In the genomic region with DNA sequence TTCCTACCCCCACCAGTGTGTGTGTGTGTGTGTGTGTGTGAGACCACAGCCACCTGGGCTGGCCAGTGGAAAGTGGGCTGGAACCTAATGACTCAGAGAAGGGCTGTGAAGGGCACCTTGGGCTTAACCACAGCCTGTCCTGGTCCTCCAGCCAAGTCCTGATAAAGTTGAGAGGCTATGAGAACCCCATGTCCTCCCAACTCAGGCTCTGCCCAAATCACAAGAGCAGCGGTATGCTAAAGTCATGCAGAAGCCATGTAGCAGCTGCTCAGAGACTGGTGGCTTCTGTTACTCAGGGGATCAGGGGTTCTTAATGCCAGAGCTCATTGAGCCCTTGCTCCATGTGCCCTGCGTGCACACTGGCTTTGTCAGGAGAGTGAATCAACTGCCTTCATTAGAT, we compare ENCODE assay signal across 19 mouse cellular contexts.
DNase-seq lines count a peak whose midpoint lies in the region; ATAC-seq and TF ChIP-seq lines count a peak whose summit lies in the region.
"Had no signal": no experiment of that assay in that cellular context is flagged by ENCODE, and none has a peak within 500 bp of the region (broad histone marks: within the 10 kb centered on the region; RNA-seq: fewer than 3 reads in every experiment).

No protein-coding gene starts in this region.

- H3K4me1 ChIP-seq in liver, postnatal 0 days (ENCODE audit: insufficient read depth), result peaks cover 41% of the 10 kb centered on the region
- H3K4me1 ChIP-seq in liver, embryonic 12.5 days, result peaks cover 22% of the 10 kb centered on the region
- H3K4me1 ChIP-seq in heart, postnatal 0 days (ENCODE audit: control insufficient read depth, insufficient read depth), result peaks cover 65% of the 10 kb centered on the region
- H3K4me1 ChIP-seq in olfactory bulb, adult 2 months (ENCODE audit: control insufficient read depth, insufficient read depth, low read length), result peaks cover 46% of the 10 kb centered on the region
- H3K4me1 ChIP-seq in hindbrain, embryonic 10.5 days (replicated peaks), result peaks cover 15% of the 10 kb centered on the region

- peak overlapping the region; percentile 86 for H3K27ac ChIP-seq in liver, postnatal 0 days (ENCODE audit: low read depth)
- no peak overlapping the region for H3K27ac ChIP-seq in liver, embryonic 12.5 days
- peak overlapping the region; percentile 97 for H3K27ac ChIP-seq in heart, postnatal 0 days (ENCODE audit: low read depth)
- H3K27ac ChIP-seq in olfactory bulb, adult 2 months (ENCODE audit: insufficient read depth, low read depth, low read length), result 0 out of 2 replicates have a peak overlapping the region, but pooled peaks have one; percentile 95
- no peak overlapping the region for H3K27ac ChIP-seq in hindbrain, embryonic 10.5 days
- H3K27ac ChIP-seq in layer of hippocampus, adult 2 months, result no peak overlapping the region
- H3K27ac ChIP-seq: forebrain, embryonic 13.5 days; hindbrain, postnatal 0 days; liver, embryonic 13.5 days; midbrain, embryonic 13.5 days had no signal

- WGBS in liver, postnatal 0 days (ENCODE audit: insufficient replicate concordance), result 80% methylated on average over 2 of the region's 2 CpGs
- 83% methylated on average over 2 of the region's 2 CpGs for WGBS in liver, embryonic 12.5 days (ENCODE audit: insufficient replicate concordance)
- WGBS in heart, postnatal 0 days, result 38% methylated on average over 2 of the region's 2 CpGs
- WGBS in olfactory bulb, adult 2 months, result 97% methylated on average over 2 of the region's 2 CpGs
- 87% methylated on average over 2 of the region's 2 CpGs for WGBS in hindbrain, embryonic 10.5 days

- TF ChIP-seq CTCF in liver, postnatal 0 days (IDR thresholded peaks at IDR 0.05; ENCODE audit: low read depth), result no peak
- TF ChIP-seq CTCF in heart, postnatal 0 days (IDR thresholded peaks at IDR 0.05; ENCODE audit: low read depth), result no peak
- TF ChIP-seq CTCF in olfactory bulb, adult 2 months (IDR thresholded peaks at IDR 0.05; ENCODE audit: insufficient read depth, low read depth, low read length), result no peak
- TF ChIP-seq CTCF in layer of hippocampus, adult 2 months (conservative IDR thresholded peaks at IDR 0.05), result no peak

- no peak for DNase-seq in liver, postnatal 0 days
- peak; percentile 67 for DNase-seq in heart, adult 8-10 months (ENCODE audit: low spot score)
- peak; percentile 93 for DNase-seq in heart, postnatal 0 days (ENCODE audit: low spot score)
- DNase-seq in hindbrain, embryonic 10.5 days (ENCODE audit: low spot score), result no peak
- DNase-seq in layer of hippocampus, adult 2 months (ENCODE audit: low spot score in 2 of 2), result no peak
- no peak for DNase-seq in frontal cortex, postnatal 25 days (ENCODE audit: low spot score in 2 of 2)
- DNase-seq: adrenal gland, postnatal 25 days; cerebellum, postnatal 10 days; kidney, adult 2 months; layer of hippocampus, postnatal 36 days; liver, embryonic 13.5 days; right cerebral cortex, postnatal 4 days; thymus, adult 2 months had no signal

- TF ChIP-seq POLR2A in olfactory bulb, adult 2 months (IDR thresholded peaks at IDR 0.05; ENCODE audit: insufficient read depth, low read depth, low read length), result no peak

- H3K27me3 ChIP-seq in liver, postnatal 0 days (ENCODE audit: insufficient read depth, low read length), result no peaks in the 10 kb centered on the region
- no peaks in the 10 kb centered on the region for H3K27me3 ChIP-seq in liver, embryonic 12.5 days (replicated peaks)
- no peaks in the 10 kb centered on the region for H3K27me3 ChIP-seq in heart, postnatal 0 days (ENCODE audit: control insufficient read depth, insufficient read depth, low read length)
- H3K27me3 ChIP-seq in hindbrain, embryonic 10.5 days (ENCODE audit: insufficient read depth, poor library complexity, severe bottlenecking), result no peaks in the 10 kb centered on the region
- H3K27me3 ChIP-seq: forebrain, embryonic 13.5 days; liver, embryonic 13.5 days; midbrain, embryonic 13.5 days had no signal

- ATAC-seq in liver, postnatal 0 days, result no peak
- ATAC-seq in liver, embryonic 12.5 days, result no peak
- peak; percentile 78 for ATAC-seq in heart, postnatal 0 days (ENCODE audit: insufficient read depth, low read depth)
- ATAC-seq: CD4-positive, CD25-positive, alpha-beta regulatory T cell, adult 4 months; forebrain, embryonic 13.5 days; hindbrain, postnatal 0 days; midbrain, embryonic 13.5 days had no signal

- H3K36me3 ChIP-seq in liver, postnatal 0 days (replicated peaks; ENCODE audit: insufficient read depth, low read length), result peaks cover 21% of the 10 kb centered on the region
- H3K36me3 ChIP-seq in liver, embryonic 12.5 days, result peaks cover 36% of the 10 kb centered on the region
- H3K36me3 ChIP-seq in heart, postnatal 0 days (replicated peaks; ENCODE audit: control insufficient read depth, insufficient read depth, low read length), result peaks cover 65% of the 10 kb centered on the region
- H3K36me3 ChIP-seq in hindbrain, embryonic 10.5 days, result peaks cover 24% of the 10 kb centered on the region

- no peak overlapping the region for H3K4me2 ChIP-seq in liver, postnatal 0 days (ENCODE audit: low read depth, low read length)
- no peak overlapping the region for H3K4me2 ChIP-seq in liver, embryonic 12.5 days
- no peak overlapping the region for H3K4me2 ChIP-seq in heart, postnatal 0 days (ENCODE audit: low read depth, low read length)
- H3K4me2 ChIP-seq: forebrain, embryonic 13.5 days; liver, embryonic 13.5 days; midbrain, embryonic 13.5 days had no signal

- H3K9ac ChIP-seq in liver, postnatal 0 days (replicated peaks), result no peak overlapping the region
- no peak overlapping the region for H3K9ac ChIP-seq in liver, embryonic 12.5 days
- H3K9ac ChIP-seq in heart, postnatal 0 days (replicated peaks; ENCODE audit: low read depth, low read length), result no peak overlapping the region
- H3K9ac ChIP-seq: forebrain, embryonic 13.5 days; liver, embryonic 13.5 days; midbrain, embryonic 13.5 days had no signal

- H3K4me3 ChIP-seq in liver, postnatal 0 days (ENCODE audit: low read depth, low read length), result no peak overlapping the region
- H3K4me3 ChIP-seq in liver, embryonic 12.5 days, result no peak overlapping the region
- H3K4me3 ChIP-seq in heart, postnatal 0 days (ENCODE audit: low read depth, low read length), result no peak overlapping the region
- no peak overlapping the region for H3K4me3 ChIP-seq in olfactory bulb, adult 2 months (ENCODE audit: insufficient read depth, low read depth, low read length)
- no peak overlapping the region for H3K4me3 ChIP-seq in hindbrain, embryonic 10.5 days
- H3K4me3 ChIP-seq in layer of hippocampus, adult 2 months, result no peak overlapping the region
- H3K4me3 ChIP-seq: forebrain, embryonic 13.5 days; liver, embryonic 13.5 days; midbrain, embryonic 13.5 days had no signal

- no peaks in the 10 kb centered on the region for H3K9me3 ChIP-seq in liver, postnatal 0 days (ENCODE audit: low read length)
- H3K9me3 ChIP-seq in liver, embryonic 12.5 days (replicated peaks), result 0 out of 2 replicates have a peak, but pooled peaks cover 4% of the 10 kb centered on the region
- no peaks in the 10 kb centered on the region for H3K9me3 ChIP-seq in heart, postnatal 0 days (replicated peaks; ENCODE audit: control insufficient read depth, low read length)
- H3K9me3 ChIP-seq in hindbrain, embryonic 10.5 days, result peaks cover 3% of the 10 kb centered on the region; the same call in 1 of the 2 replicates
- H3K9me3 ChIP-seq: liver, embryonic 13.5 days; midbrain, embryonic 13.5 days had no signal

- no peak for TF ChIP-seq EP300 in liver, postnatal 0 days (IDR thresholded peaks at IDR 0.05; ENCODE audit: low read depth)
- peak; percentile 99 for TF ChIP-seq EP300 in heart, postnatal 0 days (IDR thresholded peaks at IDR 0.05; ENCODE audit: low read depth)

Comparison
In these comparisons a context has a peak if more than half of its experiments do, and no peak if none do; other contexts are left out.
1. H3K27ac ChIP-seq: peak in liver, postnatal 0 days (single experiment), heart, postnatal 0 days (single experiment) and olfactory bulb, adult 2 months (single experiment); none in liver, embryonic 12.5 days (single experiment), hindbrain, embryonic 10.5 days (single experiment) and layer of hippocampus, adult 2 months (single experiment).
2. DNase-seq: peak in heart, adult 8-10 months (single experiment) and heart, postnatal 0 days (single experiment); none in liver, postnatal 0 days (single experiment), hindbrain, embryonic 10.5 days (single experiment), layer of hippocampus, adult 2 months (0 of 2) and frontal cortex, postnatal 25 days (0 of 2).